Mouse (Mus musculus) hindbrain, embryonic 16.5 days (tissue): ENCODE results near the gene Mthfr. TPM values are rescaled to one million over a fixed set of nuclear protein-coding genes. Genes with fewer than 3 reads are reported as not detected.

Experiments
- ATAC-seq: fragments of 200-750 bp; cut with Nextera tagmentation; 2 replicates; pipeline ENCODE4 v1.8.0; 2017; ENCODE audit warnings: moderate TSS enrichment, moderate library complexity
- H3K27ac ChIP-seq: fragments of 300-500 bp; sonication (generic); 2 replicates; pipeline ENCODE4 v1.5.1; 2014; ENCODE audit warnings: low read depth, mild to moderate bottlenecking, control low read depth, low read length, moderate library complexity
- H3K27me3 ChIP-seq: fragments of 300-500 bp; sonication (generic); replicated peaks from 2 replicates; pipeline ENCODE4 v1.6.1; 2014; ENCODE audit warnings: low read length; ENCODE audit not compliant: control insufficient read depth, insufficient read depth
- H3K36me3 ChIP-seq: fragments of 300-500 bp; sonication (generic); 2 replicates; pipeline ENCODE4 v1.6.1; 2014; ENCODE audit warnings: mild to moderate bottlenecking, low read length, moderate library complexity, mixed read lengths; ENCODE audit not compliant: control insufficient read depth, insufficient read depth
- H3K4me1 ChIP-seq: fragments of 300-500 bp; sonication (generic); 2 replicates; pipeline ENCODE4 v1.6.1; 2014; ENCODE audit warnings: low read depth, low read length; ENCODE audit not compliant: control insufficient read depth, insufficient read depth
- H3K4me2 ChIP-seq: fragments of 300-500 bp; sonication (generic); 2 replicates; pipeline ENCODE4 v1.6.1; 2014; ENCODE audit warnings: mild to moderate bottlenecking, low read length, control low read depth, moderate library complexity
- H3K4me3 ChIP-seq: fragments of 300-500 bp; sonication (generic); 2 replicates; pipeline ENCODE4 v1.5.1; 2014; ENCODE audit warnings: mild to moderate bottlenecking, low read length, control low read depth, moderate library complexity
- H3K9ac ChIP-seq: fragments of 300-500 bp; sonication (generic); 2 replicates; pipeline ENCODE4 v1.6.1; 2014; ENCODE audit warnings: low read depth, mild to moderate bottlenecking, control low read depth, low read length, moderate library complexity
- H3K9me3 ChIP-seq: fragments of 300-500 bp; sonication (generic); 2 replicates; pipeline ENCODE4 v1.6.1; 2014; ENCODE audit warnings: mild to moderate bottlenecking, low read length, moderate library complexity; ENCODE audit not compliant: control insufficient read depth
- WGBS: fragments of 180-500 bp; shearing (Covaris S2); extraction: QIAGEN DNeasy Blood & Tissue Kit; methylation state at CpG from one replicate; pipeline ENCODE4 v1.1.7; 2014; 5-methylcytosine and 5-hydroxymethylcytosine counted together
- polyA plus RNA-seq: library from polyadenylated mRNA; unstranded; fragments of >200 nt; fragmentation: Nextera tagmentation; extraction: Ambion mirVana; gene quantifications from 2 replicates; pipeline ENCODE4 v1.2.1, GENCODE M21; 2015

The Mthfr gene
- polyA plus RNA-seq, 1 experiment from 2014 or later: 16.5 TPM

DNA sequence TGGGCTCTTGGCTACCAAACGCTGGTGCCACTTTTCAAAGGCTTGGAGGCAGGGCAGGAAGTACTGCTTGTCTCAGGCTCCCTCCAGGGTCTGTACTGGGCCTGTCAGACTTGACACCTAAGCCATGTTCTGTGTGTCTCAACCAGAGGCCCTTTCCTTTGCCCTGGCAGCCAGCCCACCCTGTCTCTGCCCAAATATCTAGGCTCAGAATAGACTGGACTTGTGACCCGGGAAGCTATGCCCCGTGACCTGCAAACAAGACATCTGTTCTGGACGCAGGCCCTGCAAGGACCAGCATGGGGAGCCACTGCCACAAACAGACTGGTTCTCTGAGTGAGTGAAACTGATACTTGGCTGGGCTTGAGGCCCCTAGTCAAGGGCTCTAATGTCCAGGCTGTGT, 17.9 kb downstream of the Mthfr start:
- H3K9ac ChIP-seq: no peak overlapping the region
- H3K36me3 ChIP-seq: peaks cover 40% of the 10 kb centered on the region
- peak overlapping the region; percentile 29; the same call in 1 of the 2 replicates for H3K27ac ChIP-seq
- no peak for ATAC-seq
- no peaks in the 10 kb centered on the region for H3K27me3 ChIP-seq
- H3K4me3 ChIP-seq: no peak overlapping the region
- H3K4me2 ChIP-seq: no peak overlapping the region
- no peaks in the 10 kb centered on the region for H3K4me1 ChIP-seq
- H3K9me3 ChIP-seq: no peaks in the 10 kb centered on the region
- 92% methylated on average over 4 of the region's 4 CpGs for WGBS

- Histone ChIP-seq H3K9me3 (no peaks in the 10 kb centered on the region), H3K4me1 (no peaks in the 10 kb centered on the region), H3K9ac (no peak overlapping the region), H3K36me3 (peaks cover 31% of the 10 kb centered on the region), H3K27ac (no peak overlapping the region), H3K4me2 (no peak overlapping the region), H3K4me3 (no peak overlapping the region), H3K27me3 (no peaks in the 10 kb centered on the region)
- WGBS: 65% methylated on average over 5 of the region's 5 CpGs
- no peak for ATAC-seq
Measured at GRCm38 (mm10) chr4:148057661-148058209, 18.9 kb downstream of the Mthfr start.

GRCm38 (mm10) chr4:148058218-148058819, 19.4 kb downstream of the Mthfr start:
- Histone ChIP-seq H3K36me3 (peaks cover 26% of the 10 kb centered on the region), H3K9ac (no peak overlapping the region), H3K4me2 (no peak overlapping the region), H3K27ac (no peak overlapping the region), H3K4me3 (no peak overlapping the region), H3K27me3 (no peaks in the 10 kb centered on the region), H3K9me3 (no peaks in the 10 kb centered on the region), H3K4me1 (no peaks in the 10 kb centered on the region)
- WGBS: 89% methylated on average over 9 of the region's 9 CpGs
- no peak for ATAC-seq

DNA sequence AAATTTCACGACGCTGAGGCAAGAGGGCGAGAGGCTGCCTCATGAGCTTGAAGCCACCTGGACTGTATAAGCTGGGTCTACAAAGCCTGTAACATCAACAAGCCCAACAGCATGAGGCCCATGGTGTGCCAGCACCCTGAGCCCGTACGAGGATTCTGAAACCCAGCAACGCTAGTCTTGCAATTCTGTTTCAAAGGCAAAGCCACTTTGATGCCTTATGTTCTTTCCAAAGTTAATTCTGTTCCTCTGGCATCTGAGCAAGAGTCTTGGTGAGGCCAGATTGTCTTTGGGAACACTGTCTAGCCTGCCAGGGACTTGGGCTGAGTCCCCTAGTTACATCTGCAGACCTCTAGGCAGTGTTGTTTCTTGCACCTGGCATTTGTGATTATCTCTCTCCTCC, 20.1 kb downstream of the Mthfr start:
- no peak overlapping the region for H3K27ac ChIP-seq
- H3K9ac ChIP-seq: no peak overlapping the region
- no peak for ATAC-seq
- no peaks in the 10 kb centered on the region for H3K9me3 ChIP-seq
- no peaks in the 10 kb centered on the region for H3K27me3 ChIP-seq
- H3K4me2 ChIP-seq: no peak overlapping the region
- H3K4me1 ChIP-seq: no peaks in the 10 kb centered on the region
- peaks cover 26% of the 10 kb centered on the region for H3K36me3 ChIP-seq
- WGBS: 87% methylated on average over 6 of the region's 6 CpGs
- H3K4me3 ChIP-seq: no peak overlapping the region

GRCm38 (mm10) chr4:148060120-148061085, 21.5 kb downstream of the Mthfr start:
- no peak for ATAC-seq
- H3K4me3 ChIP-seq: no peak overlapping the region
- H3K9ac ChIP-seq: no peak overlapping the region
- H3K4me1 ChIP-seq: no peaks in the 10 kb centered on the region
- H3K4me2 ChIP-seq: no peak overlapping the region
- 53% methylated on average over 13 of the region's 13 CpGs for WGBS
- no peaks in the 10 kb centered on the region for H3K9me3 ChIP-seq
- H3K36me3 ChIP-seq: peaks cover 20% of the 10 kb centered on the region
- H3K27me3 ChIP-seq: no peaks in the 10 kb centered on the region
- no peak overlapping the region for H3K27ac ChIP-seq

- Histone ChIP-seq H3K4me1 (no peaks in the 10 kb centered on the region), H3K27me3 (no peaks in the 10 kb centered on the region), H3K4me3 (no peak overlapping the region), H3K9me3 (no peaks in the 10 kb centered on the region), H3K9ac (no peak overlapping the region), H3K36me3 (peaks cover 13% of the 10 kb centered on the region), H3K27ac (no peak overlapping the region), H3K4me2 (no peak overlapping the region)
- no peak for ATAC-seq
- 90% methylated on average over 9 of the region's 9 CpGs for WGBS
Measured at GRCm38 (mm10) chr4:148061086-148061480, 22.2 kb downstream of the Mthfr start.

DNA sequence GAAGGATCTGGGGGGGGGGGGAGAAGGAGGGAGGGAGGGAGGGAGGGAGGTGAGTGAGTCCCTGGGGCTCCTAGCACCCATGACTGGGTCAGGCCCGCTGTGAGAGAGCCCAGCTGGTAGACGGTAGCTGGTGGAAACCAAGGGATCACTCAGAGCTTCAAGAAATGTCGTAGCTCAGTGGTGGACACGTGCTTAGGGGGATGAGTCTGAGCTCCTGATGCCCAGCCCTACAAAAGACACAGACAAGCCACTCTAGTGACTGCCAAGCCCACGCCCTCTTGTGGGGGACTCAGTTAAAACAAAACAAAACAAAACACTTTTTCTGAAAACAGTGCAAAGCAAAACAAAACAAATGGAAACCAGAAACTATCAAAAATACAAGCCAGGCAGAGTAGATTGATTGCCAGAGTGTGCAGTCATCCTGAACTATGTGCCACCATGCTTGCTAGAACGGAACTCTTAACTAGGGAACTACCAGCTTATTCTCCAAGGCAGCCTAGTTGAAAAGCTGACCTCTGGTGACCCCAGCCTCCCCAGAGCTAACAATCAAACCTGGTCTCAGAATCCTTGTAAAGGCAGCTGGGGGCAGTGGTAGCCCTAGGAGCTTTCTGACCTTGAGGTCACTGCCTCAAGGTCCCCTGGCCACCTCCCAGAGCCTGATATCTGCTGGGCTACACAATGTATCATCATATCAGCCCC, 27.0 kb downstream of the Mthfr start:
- 28% methylated on average over 6 of the region's 6 CpGs for WGBS

GRCm38 (mm10) chr4:148066401-148066744, 27.5 kb downstream of the Mthfr start:
- Histone ChIP-seq H3K4me2 (no peak overlapping the region), H3K4me1 (no peaks in the 10 kb centered on the region), H3K9ac (no peak overlapping the region), H3K9me3 (no peaks in the 10 kb centered on the region), H3K36me3 (no peaks in the 10 kb centered on the region), H3K27ac (no peak overlapping the region), H3K4me3 (no peak overlapping the region), H3K27me3 (no peaks in the 10 kb centered on the region)
- ATAC-seq: no peak
- 39% methylated on average over 9 of the region's 9 CpGs for WGBS

More for the DNA sequence above, 27.0 kb downstream of the Mthfr start:
- Histone ChIP-seq H3K4me1 (no peaks in the 10 kb centered on the region), H3K4me3 (no peak overlapping the region), H3K27ac (no peak overlapping the region), H3K4me2 (no peak overlapping the region), H3K27me3 (no peaks in the 10 kb centered on the region), H3K9me3 (no peaks in the 10 kb centered on the region), H3K9ac (no peak overlapping the region), H3K36me3 (no peaks in the 10 kb centered on the region)
- no peak for ATAC-seq

GRCm38 (mm10) chr4:148067346-148067745, 28.5 kb downstream of the Mthfr start:
- Histone ChIP-seq H3K36me3 (no peaks in the 10 kb centered on the region), H3K4me2 (no peak overlapping the region), H3K27me3 (no peaks in the 10 kb centered on the region), H3K9ac (no peak overlapping the region), H3K9me3 (no peaks in the 10 kb centered on the region), H3K4me1 (no peaks in the 10 kb centered on the region), H3K4me3 (no peak overlapping the region), H3K27ac (no peak overlapping the region)
- WGBS: 90% methylated on average over 8 of the region's 8 CpGs
- no peak for ATAC-seq
